Mouse (Mus musculus) layer of hippocampus, adult 9-11 months (tissue): Measurements from ENCODE around the gene Efl1.

ENCODE experiments used
- DNase-seq: peaks from one replicate; pipeline ENCODE4 v3.0.0; 2022

The Efl1 gene

DNA sequence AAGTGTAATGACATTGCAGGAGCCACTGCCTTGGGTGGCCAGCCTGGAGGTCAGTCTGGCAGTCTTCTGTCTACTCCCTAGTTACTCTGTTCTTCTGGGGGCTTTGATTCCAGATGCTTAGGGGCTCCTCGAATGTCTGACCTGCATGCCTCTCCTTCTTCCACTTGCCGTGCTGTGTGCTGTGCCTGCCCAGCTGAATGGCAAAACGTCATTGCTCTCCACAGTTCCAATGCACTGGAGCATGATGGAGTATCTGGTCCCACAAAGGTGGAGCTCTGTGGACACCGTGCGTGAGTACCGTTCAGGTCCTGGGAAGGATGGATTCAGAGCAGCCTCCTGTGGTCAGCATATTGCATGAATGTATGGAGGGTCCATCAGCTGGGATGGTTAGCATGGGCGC is 171.1 kb downstream of the Efl1 start:
- DNase-seq = no peak

DNA sequence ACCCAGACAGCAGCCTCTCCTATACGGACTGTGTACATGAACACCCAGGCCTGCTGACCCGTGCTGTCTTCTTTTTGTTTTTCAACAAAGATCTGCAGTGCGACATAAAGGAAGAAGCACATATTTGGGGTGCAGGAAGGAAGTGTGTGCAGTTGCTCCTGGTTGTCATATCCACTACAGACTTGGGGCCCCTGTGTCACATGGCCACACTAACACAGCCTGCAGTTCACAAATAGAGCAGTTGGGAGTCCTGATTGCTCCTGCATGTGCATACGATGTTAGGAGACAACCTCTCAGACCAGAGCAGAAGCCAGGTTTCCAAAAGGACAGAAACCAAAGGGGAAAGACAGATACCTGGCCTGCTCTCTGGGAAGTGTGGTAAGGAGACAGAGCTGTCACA is 172.2 kb downstream of the Efl1 start:
- no peak for DNase-seq

DNA sequence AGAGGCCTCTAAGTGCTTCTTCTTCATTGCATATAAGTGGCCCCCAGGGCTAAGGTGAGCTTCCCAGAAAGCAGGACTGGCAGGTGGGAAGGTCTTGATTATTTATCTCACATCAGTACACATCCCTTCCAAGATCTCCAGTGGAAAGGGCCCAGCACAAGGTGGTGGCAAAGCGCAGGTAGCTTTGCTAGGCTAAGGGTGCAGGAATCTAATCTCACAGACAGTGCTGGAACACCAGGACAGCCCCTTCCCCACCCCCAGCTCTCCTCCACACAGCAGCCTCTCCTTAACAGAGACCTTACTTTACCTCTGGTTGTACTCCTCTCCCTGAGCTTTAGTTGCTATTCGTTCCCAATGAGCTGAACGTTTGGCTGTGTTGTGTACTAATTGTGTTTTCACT is 173.1 kb downstream of the Efl1 start:
- no peak for DNase-seq

DNA sequence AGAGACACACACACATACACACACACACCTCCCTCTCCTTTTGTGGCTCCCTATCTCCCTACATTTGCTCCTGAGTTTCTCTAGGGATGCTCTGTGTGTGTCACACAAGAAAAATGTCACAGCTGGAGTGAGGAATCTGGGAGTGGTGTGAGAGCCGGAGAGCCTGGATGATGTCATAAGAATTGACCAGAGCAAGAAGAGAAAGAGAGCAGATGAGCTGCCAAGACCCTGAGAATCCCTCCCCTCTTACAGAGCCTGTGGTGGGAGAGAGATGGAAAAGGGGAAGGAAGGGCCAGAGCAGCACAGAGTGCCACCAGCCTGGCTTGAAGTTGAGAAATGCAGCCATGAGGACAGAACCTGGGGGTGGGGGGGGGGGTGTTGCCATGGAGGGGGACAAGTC is 174.1 kb downstream of the Efl1 start:
- no peak for DNase-seq
